21 mouse cellular contexts compared by ENCODE assay signal in the genomic region with DNA sequence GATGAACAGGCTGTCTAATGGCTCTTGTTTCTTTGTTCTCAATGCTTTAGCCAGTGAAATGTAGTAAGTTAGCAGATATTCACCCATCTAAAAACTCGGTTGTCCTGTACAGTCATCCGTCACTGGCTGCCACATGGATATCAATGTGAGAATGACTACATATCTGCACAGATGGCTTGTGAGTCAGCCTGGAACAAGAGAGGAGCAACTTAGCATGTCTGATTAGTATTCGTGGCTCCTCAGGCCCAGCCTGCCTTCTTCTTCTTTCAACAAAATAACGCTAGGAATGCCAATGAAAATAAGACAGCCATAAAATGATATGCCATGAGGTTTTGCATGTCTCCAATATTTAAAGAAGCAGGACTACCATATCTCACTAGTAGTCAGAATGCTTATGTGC.
DNase-seq lines count a peak whose midpoint lies in the region; ATAC-seq and TF ChIP-seq lines count a peak whose summit lies in the region.
"Had no signal": no experiment of that assay in that cellular context is flagged by ENCODE, and none has a peak within 500 bp of the region (broad histone marks: within the 10 kb centered on the region; RNA-seq: fewer than 3 reads in every experiment).

No protein-coding gene starts in this region.

- H3K4me2 ChIP-seq in forebrain, embryonic 16.5 days (ENCODE audit: low read length): no peak overlapping the region
- H3K4me2 ChIP-seq: embryonic facial prominence, embryonic 12.5 days; heart, embryonic 13.5 days; liver, embryonic 12.5 days; lung, embryonic 14.5 days had no signal

- no peaks in the 10 kb centered on the region for H3K36me3 ChIP-seq in forebrain, embryonic 16.5 days (ENCODE audit: control insufficient read depth, insufficient read depth)
- H3K36me3 ChIP-seq: embryonic facial prominence, embryonic 12.5 days; heart, embryonic 13.5 days; limb, embryonic 10.5 days; liver, embryonic 12.5 days; midbrain, embryonic 10.5 days had no signal

- ATAC-seq in forebrain, embryonic 16.5 days: peak; percentile 78
- ATAC-seq in erythroid progenitor cell, adult 5-6 weeks (replicated peaks; ENCODE audit: low FRiP score, poor library complexity, severe bottlenecking): no peak
- ATAC-seq: hindbrain, embryonic 16.5 days; liver, embryonic 12.5 days had no signal

- H3K4me1 ChIP-seq in forebrain, embryonic 16.5 days (replicated peaks; ENCODE audit: control insufficient read depth, insufficient read depth, low read length): peaks cover 4% of the 10 kb centered on the region; the same call in 1 of the 2 replicates
- H3K4me1 ChIP-seq: embryonic facial prominence, embryonic 12.5 days; heart, embryonic 13.5 days; limb, embryonic 10.5 days; liver, embryonic 12.5 days; midbrain, embryonic 10.5 days had no signal

- TF ChIP-seq CTCF in left cerebral cortex, adult 2 months (IDR thresholded peaks at IDR 0.05): no peak

- intact Hi-C loops in left cerebral cortex, adult 2 months (cut with DNase I): loop anchor here (5.0 kb wide), 1 partner anchor 42 kb away; no protein-coding TSS in a partner anchor

- H3K9ac ChIP-seq in forebrain, embryonic 16.5 days (replicated peaks; ENCODE audit: low read depth, low read length): no peak overlapping the region
- H3K9ac ChIP-seq: embryonic facial prominence, embryonic 12.5 days; heart, embryonic 13.5 days; liver, embryonic 12.5 days; lung, embryonic 14.5 days had no signal

- no peak overlapping the region for H3K27ac ChIP-seq in forebrain, embryonic 16.5 days (ENCODE audit: low read length)
- peak overlapping the region; percentile 72 for H3K27ac ChIP-seq in left cerebral cortex, adult 2 months
- H3K27ac ChIP-seq: embryonic facial prominence, embryonic 12.5 days; heart, embryonic 13.5 days; limb, embryonic 10.5 days; liver, embryonic 12.5 days; midbrain, embryonic 10.5 days had no signal

- peak; percentile 69 for DNase-seq in heart, adult 11 months
- DNase-seq in heart, adult 9 months (ENCODE audit: low spot score in 2 of 2): no peak
- peak; percentile 34 for DNase-seq in Muller cell, postnatal 12 days (ENCODE audit: inconsistent ontology term)
- DNase-seq in left cerebral cortex, adult 2 months (ENCODE audit: extremely low spot score in 1 of 2, low spot score in 2 of 2): peak in 1 of 2 experiments; percentile 48
- no peak for DNase-seq in spleen, adult 18-20 months
- DNase-seq: adrenal gland, postnatal 25 days; cerebellum, adult 8-10 months; gastrocnemius, postnatal 25 days; heart, postnatal 4 days; kidney, adult 18-20 months; kidney, postnatal 14 days; lung, embryonic 14.5 days; lung, postnatal 4 days had no signal

- no peaks in the 10 kb centered on the region for H3K27me3 ChIP-seq in forebrain, embryonic 16.5 days (replicated peaks; ENCODE audit: control insufficient read depth, insufficient read depth, low read length)
- H3K27me3 ChIP-seq: embryonic facial prominence, embryonic 12.5 days; heart, embryonic 13.5 days; liver, embryonic 12.5 days had no signal

- H3K9me3 ChIP-seq in forebrain, embryonic 16.5 days (ENCODE audit: control insufficient read depth, low read length): no peaks in the 10 kb centered on the region
- H3K9me3 ChIP-seq: embryonic facial prominence, embryonic 12.5 days; heart, embryonic 13.5 days; limb, embryonic 10.5 days; liver, embryonic 12.5 days; midbrain, embryonic 10.5 days had no signal

- 58% methylated on average over 4 of the region's 4 CpGs for WGBS in forebrain, embryonic 16.5 days

- H3K4me3 ChIP-seq in forebrain, embryonic 16.5 days (replicated peaks; ENCODE audit: low read length): no peak overlapping the region
- no peak overlapping the region for H3K4me3 ChIP-seq in left cerebral cortex, adult 2 months
- H3K4me3 ChIP-seq: embryonic facial prominence, embryonic 12.5 days; heart, embryonic 13.5 days; limb, embryonic 10.5 days; liver, embryonic 12.5 days; midbrain, embryonic 10.5 days had no signal

Comparison
In these comparisons a context has a peak if more than half of its experiments do, and no peak if none do; other contexts are left out.
1. DNase-seq: peak in heart, adult 11 months (single experiment) and Muller cell, postnatal 12 days (single experiment); none in heart, adult 9 months (0 of 2) and spleen, adult 18-20 months (0 of 2).